Mouse (Mus musculus) bone marrow, adult 2 months (tissue): Measurements from ENCODE around the gene Myo7a.

Source experiments
- CTCF ChIP-seq: fragments of 200-500 bp; IDR thresholded peaks from 2 replicates; pipeline ENCODE4 v1.5.1; 2011; ENCODE audit warnings: low read length, control low read depth; ENCODE audit not compliant: control insufficient read depth, insufficient read depth
- POLR2A ChIP-seq: fragments of 200-500 bp; IDR thresholded peaks from 2 replicates; pipeline ENCODE4 v1.6.1; 2011; ENCODE audit warnings: low read depth, mild to moderate bottlenecking, control low read depth, low read length, borderline replicate concordance; ENCODE audit not compliant: control insufficient read depth

DNA sequence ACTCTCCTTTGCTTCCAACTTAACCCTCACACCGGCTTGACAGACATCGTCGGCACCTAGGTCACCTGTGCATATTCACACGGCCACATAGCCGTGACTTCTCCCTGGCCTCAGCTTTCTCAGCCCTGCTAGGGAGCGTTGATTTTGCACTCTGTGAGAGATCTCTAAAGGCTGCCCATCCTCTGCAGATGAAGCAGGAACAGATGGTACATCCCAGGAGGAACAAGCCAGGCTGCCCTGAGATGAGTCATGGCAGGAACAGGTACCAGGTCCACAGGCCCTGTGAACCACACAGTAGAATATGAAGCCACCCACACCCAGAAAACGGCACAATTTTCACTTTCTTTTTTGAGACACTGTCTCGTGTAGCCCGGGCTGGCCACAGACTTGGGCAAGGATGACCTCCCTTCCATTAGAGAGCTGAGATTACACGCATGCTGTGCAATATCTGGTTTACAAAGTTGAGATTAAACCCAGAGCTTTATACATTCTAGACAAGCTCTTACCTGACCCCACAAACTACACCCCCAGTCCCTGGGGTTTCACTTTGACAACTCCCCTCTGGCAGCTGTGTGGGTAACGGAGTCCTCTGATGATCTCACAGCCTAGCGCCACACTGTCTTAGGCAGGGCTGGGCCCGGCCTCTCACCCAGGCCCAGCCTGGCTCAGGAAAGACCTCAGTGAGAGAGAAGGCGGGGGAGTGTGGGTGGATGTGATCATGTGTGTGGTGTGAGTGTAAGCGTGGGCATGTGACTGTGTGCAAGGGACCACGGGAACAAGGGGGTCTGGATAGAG is 10.5 kb downstream of the Myo7a start:
- no peak for TF ChIP-seq POLR2A
- no peak for TF ChIP-seq CTCF
